Mouse (Mus musculus) kidney, embryonic 16.5 days (tissue): ENCODE data around the gene 4930572O03Rik. TPM values are rescaled to one million over a fixed set of nuclear protein-coding genes. Genes with fewer than 3 reads are reported as not detected.
"Not testable (repeated sequence)": the region's sequence is repeated elsewhere in the genome, so short reads cannot be mapped to it uniquely, and the experiment has no call there.

Experiments
- ATAC-seq: fragments of 200-750 bp; cut with Nextera tagmentation; 2 replicates; pipeline ENCODE4 v1.8.0; 2017; ENCODE audit warnings: moderate TSS enrichment; ENCODE audit not compliant: low FRiP score, low TSS enrichment
- H3K27ac ChIP-seq: fragments of 300-500 bp; sonication (generic); 2 replicates; pipeline ENCODE4 v1.5.1; 2014; ENCODE audit warnings: low read length
- H3K27me3 ChIP-seq: fragments of 300-500 bp; sonication (generic); 2 replicates; pipeline ENCODE4 v1.6.1; 2014; ENCODE audit warnings: low read length, control low read depth, mixed read lengths; ENCODE audit not compliant: insufficient read depth
- H3K36me3 ChIP-seq: fragments of 300-500 bp; sonication (generic); 2 replicates; pipeline ENCODE4 v1.6.1; 2014; ENCODE audit warnings: low read length, control low read depth, mixed read lengths; ENCODE audit not compliant: insufficient read depth
- H3K4me1 ChIP-seq: fragments of 300-500 bp; sonication (generic); 2 replicates; pipeline ENCODE4 v1.6.1; 2014; ENCODE audit warnings: low read length, control low read depth, mixed read lengths; ENCODE audit not compliant: insufficient read depth
- H3K4me2 ChIP-seq: fragments of 300-500 bp; sonication (generic); replicated peaks from 2 replicates; pipeline ENCODE4 v1.6.1; 2014; ENCODE audit warnings: low read depth, low read length
- H3K4me3 ChIP-seq: fragments of 300-500 bp; sonication (generic); 2 replicates; pipeline ENCODE4 v1.5.1; 2014; ENCODE audit warnings: mild to moderate bottlenecking, low read length
- H3K9ac ChIP-seq: fragments of 300-500 bp; sonication (generic); replicated peaks from 2 replicates; pipeline ENCODE4 v1.6.1; 2014; ENCODE audit warnings: low read length
- H3K9me3 ChIP-seq: fragments of 300-500 bp; sonication (generic); 2 replicates; pipeline ENCODE4 v1.6.1; 2016; ENCODE audit warnings: low read length, control low read depth
- WGBS: fragments of 180-500 bp; shearing (Covaris S2); extraction: QIAGEN DNeasy Blood & Tissue Kit; methylation state at CpG from one replicate; pipeline ENCODE4 v1.1.7; 2014; 5-methylcytosine and 5-hydroxymethylcytosine counted together
- polyA plus RNA-seq: library from polyadenylated mRNA; unstranded; fragments of >200 nt; fragmentation: Nextera tagmentation; extraction: Ambion mirVana; gene quantifications from 2 replicates; pipeline ENCODE4 v1.2.1, GENCODE M21; 2015

Gene 4930572O03Rik
- polyA plus RNA-seq, 1 experiment from 2014 or later, result not detected

- not testable (repeated sequence) for H3K9me3 ChIP-seq, H3K4me2 ChIP-seq, H3K27ac ChIP-seq, H3K36me3 ChIP-seq, H3K4me3 ChIP-seq, ATAC-seq, H3K9ac ChIP-seq, H3K27me3 ChIP-seq, H3K4me1 ChIP-seq
- WGBS, result 75% methylated on average over 2 of the region's 2 CpGs
Measured at GRCm38 (mm10) chr5:15678907-15679306, 22.0 kb upstream of the 4930572O03Rik start.

DNA sequence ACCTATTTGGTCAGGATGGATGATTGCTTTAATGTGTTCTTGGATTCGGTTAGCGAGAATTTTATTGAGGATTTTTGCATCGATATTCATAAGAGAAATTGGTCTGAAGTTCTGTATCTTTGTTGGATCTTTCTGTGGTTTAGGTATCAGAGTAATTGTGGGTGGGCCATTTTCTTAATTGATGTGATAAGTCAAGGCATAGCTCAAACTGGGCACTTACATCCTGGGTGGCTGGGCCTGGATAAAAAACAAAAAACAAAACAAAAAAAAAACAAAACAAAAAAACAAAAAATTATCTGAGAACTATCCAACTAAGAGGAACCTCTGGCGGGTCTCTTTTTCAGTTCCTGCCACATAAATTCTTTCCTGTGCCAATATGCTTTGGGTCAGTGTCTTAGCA is 20.9 kb upstream of the 4930572O03Rik start:
- not testable (repeated sequence) for H3K27me3 ChIP-seq, H3K9ac ChIP-seq, H3K4me3 ChIP-seq, H3K4me1 ChIP-seq, H3K27ac ChIP-seq, H3K36me3 ChIP-seq, H3K9me3 ChIP-seq, H3K4me2 ChIP-seq
- 89% methylated on average over 2 of the region's 4 CpGs for WGBS
- ATAC-seq, result 0 out of 2 replicates have a peak, but pooled peaks have one; percentile 58

DNA sequence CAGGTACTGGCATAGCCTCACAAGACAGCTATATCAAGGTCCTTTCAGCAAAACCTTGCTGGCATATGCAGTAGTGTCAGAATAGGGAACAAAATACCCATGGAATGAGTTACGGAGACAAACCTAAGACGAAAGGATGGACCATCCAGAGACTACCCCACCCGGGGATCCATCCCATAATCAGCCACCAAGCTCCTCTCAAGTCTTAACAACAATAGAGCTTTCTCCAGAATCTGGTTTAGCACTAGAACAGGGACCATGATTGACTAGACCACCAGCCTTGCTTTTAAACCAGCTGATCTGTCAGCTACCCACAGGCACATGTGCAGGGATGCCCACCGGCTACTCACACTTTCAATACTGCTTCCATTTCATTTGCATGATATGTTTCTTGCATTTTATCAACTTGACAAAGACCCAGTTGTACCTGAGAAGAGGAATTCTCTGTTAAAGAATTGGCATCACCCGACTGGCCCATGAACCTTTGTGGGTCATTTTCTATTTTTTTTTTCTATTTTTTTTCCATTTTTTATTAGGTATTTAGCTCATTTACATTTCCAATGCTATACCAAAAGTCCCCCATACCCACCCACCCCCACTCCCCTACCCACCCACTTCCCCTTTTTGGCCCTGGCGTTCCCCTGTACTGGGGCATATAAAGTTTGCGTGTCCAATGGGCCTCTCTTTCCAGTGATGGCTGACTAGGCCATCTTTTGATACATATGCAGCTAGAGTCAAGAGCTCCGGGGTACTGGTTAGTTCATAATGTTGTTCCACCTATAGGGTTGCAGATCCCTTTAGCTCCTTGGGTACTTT is 17.8 kb upstream of the 4930572O03Rik start:
- ATAC-seq, result peak; percentile 69; the same call in 1 of the 2 replicates
- not testable (repeated sequence) for H3K36me3 ChIP-seq, H3K9ac ChIP-seq, H3K4me1 ChIP-seq, H3K27ac ChIP-seq, H3K4me3 ChIP-seq, H3K4me2 ChIP-seq, H3K27me3 ChIP-seq
- 90% methylated on average over 5 of the region's 8 CpGs for WGBS
- peaks cover 12% of the 10 kb centered on the region for H3K9me3 ChIP-seq

DNA sequence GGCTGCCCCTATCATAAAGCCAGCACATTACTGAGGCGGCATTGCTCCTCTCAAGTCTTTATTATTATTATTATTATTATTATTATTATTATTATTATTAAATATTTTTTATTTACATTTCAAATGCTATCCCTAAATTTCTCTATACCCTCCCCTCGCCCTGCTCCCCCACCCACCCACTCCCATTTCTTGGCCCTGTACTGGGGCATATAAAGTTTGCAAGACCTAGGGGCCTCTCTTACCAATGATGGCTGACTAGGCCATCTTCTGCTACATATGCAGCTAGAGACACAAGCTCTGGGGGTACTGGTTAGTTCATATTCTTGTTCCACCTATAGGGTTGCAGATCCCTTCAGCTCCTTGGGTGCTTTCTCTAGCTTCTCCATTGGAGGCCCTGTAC is 17.1 kb upstream of the 4930572O03Rik start:
- not testable (repeated sequence) for H3K4me3 ChIP-seq, H3K4me2 ChIP-seq, H3K27ac ChIP-seq, H3K36me3 ChIP-seq, ATAC-seq, H3K9ac ChIP-seq, H3K27me3 ChIP-seq, H3K9me3 ChIP-seq, H3K4me1 ChIP-seq
- WGBS, result 90% methylated on average over 2 of the region's 2 CpGs

GRCm38 (mm10) chr5:15670789-15671188 is 13.9 kb upstream of the 4930572O03Rik start:
- H3K4me2 ChIP-seq, H3K36me3 ChIP-seq, H3K27ac ChIP-seq, H3K4me1 ChIP-seq, H3K27me3 ChIP-seq, H3K9me3 ChIP-seq, H3K4me3 ChIP-seq, H3K9ac ChIP-seq: not testable (repeated sequence)
- peak; percentile 46; the same call in 1 of the 2 replicates for ATAC-seq
- 87% methylated on average over 7 of the region's 18 CpGs for WGBS

DNA sequence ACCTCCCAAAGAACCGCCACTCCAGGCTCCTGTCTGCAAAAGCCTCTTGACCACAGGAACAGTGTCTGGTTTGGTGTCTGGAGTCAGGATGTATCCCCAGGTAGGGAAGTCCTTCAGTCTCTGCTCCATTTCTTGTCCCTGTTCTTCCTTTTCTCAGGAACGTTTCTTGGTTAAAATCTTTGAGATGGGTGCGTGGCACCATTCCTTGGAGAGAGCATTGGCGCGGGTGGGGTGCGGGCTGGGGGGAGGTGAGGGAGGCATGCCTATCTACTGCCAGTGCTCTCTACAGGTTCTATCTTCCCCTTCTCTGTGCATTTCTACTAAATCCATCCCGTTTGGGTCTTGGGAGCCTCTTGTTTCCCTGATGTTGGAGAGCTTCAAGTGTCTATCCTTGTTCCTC is 7.0 kb upstream of the 4930572O03Rik start:
- WGBS, result 72% methylated on average over 6 of the region's 7 CpGs
- H3K9ac ChIP-seq, H3K4me1 ChIP-seq, ATAC-seq, H3K36me3 ChIP-seq, H3K4me3 ChIP-seq, H3K27me3 ChIP-seq, H3K27ac ChIP-seq, H3K4me2 ChIP-seq, H3K9me3 ChIP-seq: not testable (repeated sequence)

- not testable (repeated sequence) for H3K9ac ChIP-seq, H3K27me3 ChIP-seq, H3K27ac ChIP-seq, H3K36me3 ChIP-seq, H3K9me3 ChIP-seq, ATAC-seq, H3K4me2 ChIP-seq, H3K4me3 ChIP-seq, H3K4me1 ChIP-seq
- 77% methylated on average over 2 of the region's 2 CpGs for WGBS
Measured at GRCm38 (mm10) chr5:15652334-15652733, 4.5 kb downstream of the 4930572O03Rik start.

- 29% methylated on average over 6 of the region's 6 CpGs for WGBS
- not testable (repeated sequence) for H3K36me3 ChIP-seq, ATAC-seq
Measured at GRCm38 (mm10) chr5:15645707-15646106, 11.2 kb downstream of the 4930572O03Rik start.

DNA sequence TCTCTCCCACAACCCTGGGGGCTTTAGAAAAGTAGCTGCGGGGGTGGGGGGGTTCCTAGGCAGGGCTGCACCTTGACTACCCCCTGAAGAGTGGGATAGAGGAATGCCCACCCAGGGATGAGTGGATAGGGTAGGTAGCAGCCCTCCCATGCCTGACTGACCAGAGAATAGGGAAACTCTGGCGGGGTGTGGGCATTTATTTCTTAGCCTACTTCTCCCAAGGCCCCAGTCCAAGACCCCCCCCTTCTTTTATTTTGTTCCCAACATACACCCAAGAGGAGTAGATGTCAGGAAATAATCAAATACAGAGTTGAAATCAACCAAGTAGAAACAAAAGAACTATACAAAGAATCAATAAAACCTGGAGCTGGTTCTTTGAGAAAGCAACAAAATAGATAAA is 19.2 kb downstream of the 4930572O03Rik start:
- WGBS, result 68% methylated on average over 2 of the region's 2 CpGs
- not testable (repeated sequence) for H3K36me3 ChIP-seq, H3K9ac ChIP-seq, H3K9me3 ChIP-seq, ATAC-seq, H3K27ac ChIP-seq, H3K4me3 ChIP-seq, H3K4me1 ChIP-seq, H3K27me3 ChIP-seq, H3K4me2 ChIP-seq

More at GRCm38 (mm10) chr5:15645707-15646106, 11.2 kb downstream of the 4930572O03Rik start:
- not testable (repeated sequence) for H3K27me3 ChIP-seq, H3K4me2 ChIP-seq, H3K27ac ChIP-seq, H3K4me3 ChIP-seq, H3K4me1 ChIP-seq, H3K9ac ChIP-seq, H3K9me3 ChIP-seq

DNA sequence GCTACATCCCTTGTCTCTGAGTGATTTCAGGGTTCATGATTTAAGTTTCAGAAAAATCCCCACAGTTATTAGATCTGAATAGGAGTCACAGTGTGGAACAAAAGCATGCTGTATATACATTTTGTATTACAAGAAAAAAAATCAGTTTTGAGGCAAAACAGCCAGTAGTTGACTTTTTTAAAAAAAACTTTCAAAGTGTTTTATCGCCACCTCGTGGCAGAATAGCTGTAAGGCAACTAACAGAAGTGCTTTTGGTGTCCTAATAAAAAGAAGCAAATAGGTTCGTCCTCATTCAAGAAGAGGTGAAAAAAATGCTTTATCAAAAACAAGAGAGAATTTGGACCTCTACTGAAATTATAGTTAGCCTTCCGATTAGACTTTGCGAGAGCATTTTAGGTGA is 26.8 kb downstream of the 4930572O03Rik start:
- not testable (repeated sequence) for H3K4me2 ChIP-seq, H3K9ac ChIP-seq, H3K9me3 ChIP-seq, H3K27ac ChIP-seq, H3K27me3 ChIP-seq, H3K36me3 ChIP-seq, ATAC-seq, H3K4me3 ChIP-seq, H3K4me1 ChIP-seq
- WGBS, result 32% methylated on average over 5 of the region's 5 CpGs
